In genomic region chr13:28663950-28664681, GRCm38 (mm10) we compare ENCODE assay signal across 9 mouse cellular contexts.
DNase-seq lines count a peak whose midpoint lies in the region; ATAC-seq and TF ChIP-seq lines count a peak whose summit lies in the region.
"Had no signal": no experiment of that assay in that cellular context is flagged by ENCODE, and none has a peak within 500 bp of the region (broad histone marks: within the 10 kb centered on the region; RNA-seq: fewer than 3 reads in every experiment).

No protein-coding gene starts in this region.

- ATAC-seq in intestine, embryonic 14.5 days (replicated peaks; ENCODE audit: low FRiP score, low TSS enrichment, low read depth): no peak
- no peak for ATAC-seq in intestine, embryonic 16.5 days
- ATAC-seq in hindbrain, postnatal 0 days: peak; percentile 86
- ATAC-seq in neural tube, embryonic 14.5 days (ENCODE audit: low read depth): peak; percentile 91

- H3K9ac ChIP-seq in intestine, embryonic 14.5 days (ENCODE audit: low read length): no peak overlapping the region
- no peak overlapping the region for H3K9ac ChIP-seq in intestine, embryonic 16.5 days (ENCODE audit: low read depth, low read length)
- no peak overlapping the region for H3K9ac ChIP-seq in hindbrain, postnatal 0 days (replicated peaks; ENCODE audit: low read length)
- no peak overlapping the region for H3K9ac ChIP-seq in neural tube, embryonic 14.5 days (replicated peaks; ENCODE audit: low read depth, low read length)
- H3K9ac ChIP-seq: liver, embryonic 14.5 days had no signal

- peaks cover 45% of the 10 kb centered on the region for H3K4me1 ChIP-seq in intestine, embryonic 14.5 days (replicated peaks; ENCODE audit: control insufficient read depth, insufficient read depth, low read length)
- peaks cover 22% of the 10 kb centered on the region for H3K4me1 ChIP-seq in intestine, embryonic 16.5 days (ENCODE audit: control insufficient read depth, insufficient read depth, low read length)
- peaks cover 12% of the 10 kb centered on the region; the same call in 1 of the 2 replicates for H3K4me1 ChIP-seq in hindbrain, postnatal 0 days (ENCODE audit: insufficient read depth, low read length)
- H3K4me1 ChIP-seq in neural tube, embryonic 14.5 days (ENCODE audit: control insufficient read depth, insufficient read depth, low read length): peaks cover 19% of the 10 kb centered on the region

- no peak overlapping the region for H3K4me3 ChIP-seq in intestine, embryonic 14.5 days (ENCODE audit: low read depth, low read length)
- no peak overlapping the region for H3K4me3 ChIP-seq in intestine, embryonic 16.5 days (ENCODE audit: low read length)
- no peak overlapping the region for H3K4me3 ChIP-seq in hindbrain, postnatal 0 days (ENCODE audit: low read length)
- no peak overlapping the region for H3K4me3 ChIP-seq in neural tube, embryonic 14.5 days (ENCODE audit: low read depth, low read length)

- no peaks in the 10 kb centered on the region for H3K36me3 ChIP-seq in intestine, embryonic 14.5 days (ENCODE audit: control insufficient read depth, insufficient read depth, low read length)
- H3K36me3 ChIP-seq in intestine, embryonic 16.5 days (ENCODE audit: control insufficient read depth, insufficient read depth, low read length): no peaks in the 10 kb centered on the region
- H3K36me3 ChIP-seq in hindbrain, postnatal 0 days (ENCODE audit: insufficient read depth, low read length): no peaks in the 10 kb centered on the region
- no peaks in the 10 kb centered on the region for H3K36me3 ChIP-seq in neural tube, embryonic 14.5 days (ENCODE audit: control insufficient read depth, insufficient read depth, low read length)

- DNase-seq in intestine, embryonic 14.5 days (ENCODE audit: low spot score): peak; percentile 56
- peak; percentile 49 for DNase-seq in embryo, embryonic 11.5 days (ENCODE audit: low read depth, low spot score)
- DNase-seq in hindbrain, postnatal 0 days (ENCODE audit: low spot score): peak; percentile 52
- no peak for DNase-seq in urinary bladder, adult 2 months (ENCODE audit: low spot score)
- no peak for DNase-seq in urinary bladder, postnatal 10 days (ENCODE audit: low spot score)
- DNase-seq in spleen, adult 12 weeks (ENCODE audit: low spot score): no peak

- no peaks in the 10 kb centered on the region for H3K9me3 ChIP-seq in intestine, embryonic 14.5 days (ENCODE audit: control insufficient read depth, low read length)
- H3K9me3 ChIP-seq in intestine, embryonic 16.5 days (ENCODE audit: control insufficient read depth, low read length): no peaks in the 10 kb centered on the region
- no peaks in the 10 kb centered on the region for H3K9me3 ChIP-seq in hindbrain, postnatal 0 days (ENCODE audit: low read length)
- H3K9me3 ChIP-seq in neural tube, embryonic 14.5 days (ENCODE audit: control insufficient read depth, low read length): no peaks in the 10 kb centered on the region

- no peaks in the 10 kb centered on the region for H3K27me3 ChIP-seq in intestine, embryonic 14.5 days (replicated peaks; ENCODE audit: control insufficient read depth, insufficient read depth, low read length)
- H3K27me3 ChIP-seq in intestine, embryonic 16.5 days (replicated peaks; ENCODE audit: control insufficient read depth, insufficient read depth, low read length): no peaks in the 10 kb centered on the region
- H3K27me3 ChIP-seq in hindbrain, postnatal 0 days (ENCODE audit: insufficient read depth, low read length): no peaks in the 10 kb centered on the region
- no peaks in the 10 kb centered on the region for H3K27me3 ChIP-seq in neural tube, embryonic 14.5 days (ENCODE audit: control insufficient read depth, insufficient read depth, low read length)

- TF ChIP-seq CTCF in hindbrain, postnatal 0 days (IDR thresholded peaks at IDR 0.05; ENCODE audit: low read depth): no peak

- WGBS in intestine, embryonic 14.5 days: 37% methylated on average over 7 of the region's 7 CpGs
- WGBS in intestine, embryonic 16.5 days: 47% methylated on average over 7 of the region's 7 CpGs
- WGBS in hindbrain, postnatal 0 days: 22% methylated on average over 7 of the region's 7 CpGs
- WGBS in neural tube, embryonic 14.5 days: 15% methylated on average over 7 of the region's 7 CpGs

- H3K4me2 ChIP-seq in intestine, embryonic 14.5 days (ENCODE audit: low read length): no peak overlapping the region
- no peak overlapping the region for H3K4me2 ChIP-seq in intestine, embryonic 16.5 days (ENCODE audit: low read depth, low read length)
- H3K4me2 ChIP-seq in hindbrain, postnatal 0 days (ENCODE audit: low read depth, low read length): no peak overlapping the region
- no peak overlapping the region for H3K4me2 ChIP-seq in neural tube, embryonic 14.5 days (ENCODE audit: low read depth, low read length)

- peak overlapping the region; percentile 43; the same call in 1 of the 2 replicates for H3K27ac ChIP-seq in intestine, embryonic 14.5 days (ENCODE audit: low read depth)
- H3K27ac ChIP-seq in intestine, embryonic 16.5 days (ENCODE audit: low read length): no peak overlapping the region
- 0 out of 2 replicates have a peak overlapping the region, but pooled peaks have one; percentile 54 for H3K27ac ChIP-seq in hindbrain, postnatal 0 days
- H3K27ac ChIP-seq in neural tube, embryonic 14.5 days (ENCODE audit: low read depth, low read length): peak overlapping the region; percentile 76
- H3K27ac ChIP-seq: liver, embryonic 14.5 days had no signal

Comparison
In these comparisons a context has a peak if more than half of its experiments do, and no peak if none do; other contexts are left out.
1. ATAC-seq: peak in hindbrain, postnatal 0 days (single experiment) and neural tube, embryonic 14.5 days (single experiment); none in intestine, embryonic 14.5 days (single experiment) and intestine, embryonic 16.5 days (single experiment).
2. DNase-seq: peak in intestine, embryonic 14.5 days (single experiment), embryo, embryonic 11.5 days (single experiment) and hindbrain, postnatal 0 days (single experiment); none in urinary bladder, adult 2 months (single experiment), urinary bladder, postnatal 10 days (single experiment) and spleen, adult 12 weeks (single experiment).